Mouse (Mus musculus): ENCODE measurements at regions not wholly inside any gene's neighbourhood (a gene's known extent, or its start where the extent isn't known, plus 50 kb on each side); places are given as distances from the start of the nearest gene placed in this dataset.

- Histone ChIP-seq H3K36me3 (ENCODE audit: control insufficient read depth, insufficient read depth, low read length) (no peaks in the 10 kb centered on the region), H3K27me3 (ENCODE audit: control insufficient read depth, insufficient read depth, low read length) (peaks cover 6% of the 10 kb centered on the region), H3K4me3 (ENCODE audit: insufficient read depth, low read depth, low read length) (no peak overlapping the region), H3K27ac (replicated peaks; ENCODE audit: insufficient read depth, low read depth, low read length) (no peak overlapping the region), H3K79me2 (ENCODE audit: control insufficient read depth, insufficient read depth, low read length) (no peaks in the 10 kb centered on the region), H3K9ac (ENCODE audit: low read depth, low read length) (no peak overlapping the region), H3K4me1 (ENCODE audit: control insufficient read depth, insufficient read depth, low read length) (no peaks in the 10 kb centered on the region)
- WGBS = 83% methylated on average over 1 of the region's 1 CpGs
- TF ChIP-seq CTCF (IDR thresholded peaks at IDR 0.05; ENCODE audit: low read depth, low read length) = no peak
- TF ChIP-seq POLR2A (IDR thresholded peaks at IDR 0.05; ENCODE audit: extremely low read depth, insufficient read depth, low read length) = no peak
- no peak for DNase-seq (ENCODE audit: extremely low read depth, low read depth, low spot score)
Measured at GRCm38 (mm10) chr3:119503471-119503972, 280.7 kb downstream of the Ptbp2 start.

- Histone ChIP-seq H3K79me2 (ENCODE audit: control insufficient read depth, insufficient read depth, low read length) (no peaks in the 10 kb centered on the region), H3K27ac (replicated peaks; ENCODE audit: insufficient read depth, low read depth, low read length) (no peak overlapping the region), H3K4me1 (ENCODE audit: control insufficient read depth, insufficient read depth, low read length) (no peaks in the 10 kb centered on the region), H3K27me3 (ENCODE audit: control insufficient read depth, insufficient read depth, low read length) (no peaks in the 10 kb centered on the region; the same call in 1 of the 2 replicates), H3K9ac (ENCODE audit: low read depth, low read length) (no peak overlapping the region), H3K4me3 (ENCODE audit: insufficient read depth, low read depth, low read length) (no peak overlapping the region), H3K36me3 (ENCODE audit: control insufficient read depth, insufficient read depth, low read length) (no peaks in the 10 kb centered on the region)
- TF ChIP-seq CTCF (IDR thresholded peaks at IDR 0.05; ENCODE audit: low read depth, low read length) (no peak), POLR2A (IDR thresholded peaks at IDR 0.05; ENCODE audit: extremely low read depth, insufficient read depth, low read length) (no peak)
- 80% methylated on average over 20 of the region's 20 CpGs for WGBS
- DNase-seq (ENCODE audit: extremely low read depth, low read depth, low spot score) = no peak
Measured at GRCm38 (mm10) chr3:119498711-119499110, 285.6 kb downstream of the Ptbp2 start.

GRCm38 (mm10) chr3:119497880-119498279, 286.4 kb downstream of the Ptbp2 start:
- Histone ChIP-seq H3K4me3 (ENCODE audit: insufficient read depth, low read depth, low read length) (no peak overlapping the region), H3K4me1 (ENCODE audit: control insufficient read depth, insufficient read depth, low read length) (no peaks in the 10 kb centered on the region), H3K9ac (ENCODE audit: low read depth, low read length) (no peak overlapping the region), H3K79me2 (ENCODE audit: control insufficient read depth, insufficient read depth, low read length) (no peaks in the 10 kb centered on the region), H3K27me3 (ENCODE audit: control insufficient read depth, insufficient read depth, low read length) (no peaks in the 10 kb centered on the region; the same call in 1 of the 2 replicates), H3K27ac (replicated peaks; ENCODE audit: insufficient read depth, low read depth, low read length) (no peak overlapping the region), H3K36me3 (ENCODE audit: control insufficient read depth, insufficient read depth, low read length) (no peaks in the 10 kb centered on the region)
- whole genome bisulfite sequencing = 76% methylated on average over 7 of the region's 7 CpGs
- TF ChIP-seq CTCF (IDR thresholded peaks at IDR 0.05; ENCODE audit: low read depth, low read length) (no peak), POLR2A (IDR thresholded peaks at IDR 0.05; ENCODE audit: extremely low read depth, insufficient read depth, low read length) (no peak)
- DNase-seq (ENCODE audit: extremely low read depth, low read depth, low spot score) = no peak

GRCm38 (mm10) chr3:119494580-119494979, 289.7 kb downstream of the Ptbp2 start:
- Histone ChIP-seq H3K4me1 (ENCODE audit: control insufficient read depth, insufficient read depth, low read length) (no peaks in the 10 kb centered on the region), H3K79me2 (ENCODE audit: control insufficient read depth, insufficient read depth, low read length) (no peaks in the 10 kb centered on the region), H3K4me3 (ENCODE audit: insufficient read depth, low read depth, low read length) (no peak overlapping the region), H3K27me3 (ENCODE audit: control insufficient read depth, insufficient read depth, low read length) (no peaks in the 10 kb centered on the region; the same call in 1 of the 2 replicates), H3K36me3 (ENCODE audit: control insufficient read depth, insufficient read depth, low read length) (no peaks in the 10 kb centered on the region), H3K27ac (replicated peaks; ENCODE audit: insufficient read depth, low read depth, low read length) (no peak overlapping the region), H3K9ac (ENCODE audit: low read depth, low read length) (no peak overlapping the region)
- TF ChIP-seq POLR2A (IDR thresholded peaks at IDR 0.05; ENCODE audit: extremely low read depth, insufficient read depth, low read length) (no peak), CTCF (IDR thresholded peaks at IDR 0.05; ENCODE audit: low read depth, low read length) (no peak)
- no peak for DNase-seq (ENCODE audit: extremely low read depth, low read depth, low spot score)
- 96% methylated on average over 5 of the region's 5 CpGs for WGBS

- Histone ChIP-seq H3K27me3 (ENCODE audit: control insufficient read depth, insufficient read depth, low read length) (no peaks in the 10 kb centered on the region; the same call in 1 of the 2 replicates), H3K36me3 (ENCODE audit: control insufficient read depth, insufficient read depth, low read length) (no peaks in the 10 kb centered on the region), H3K27ac (replicated peaks; ENCODE audit: insufficient read depth, low read depth, low read length) (no peak overlapping the region), H3K4me1 (ENCODE audit: control insufficient read depth, insufficient read depth, low read length) (no peaks in the 10 kb centered on the region), H3K9ac (ENCODE audit: low read depth, low read length) (no peak overlapping the region), H3K4me3 (ENCODE audit: insufficient read depth, low read depth, low read length) (no peak overlapping the region), H3K79me2 (ENCODE audit: control insufficient read depth, insufficient read depth, low read length) (no peaks in the 10 kb centered on the region)
- TF ChIP-seq CTCF (IDR thresholded peaks at IDR 0.05; ENCODE audit: low read depth, low read length) (no peak), POLR2A (IDR thresholded peaks at IDR 0.05; ENCODE audit: extremely low read depth, insufficient read depth, low read length) (no peak)
- no peak for DNase-seq (ENCODE audit: extremely low read depth, low read depth, low spot score)
- 87% methylated on average over 1 of the region's 1 CpGs for WGBS
Measured at GRCm38 (mm10) chr3:119492627-119493026, 291.6 kb downstream of the Ptbp2 start.

GRCm38 (mm10) chr3:119489336-119489735, 294.9 kb downstream of the Ptbp2 start:
- no peak overlapping the region for H3K27ac ChIP-seq (replicated peaks; ENCODE audit: insufficient read depth, low read depth, low read length)
- no peak overlapping the region for H3K9ac ChIP-seq (ENCODE audit: low read depth, low read length)
- no peak overlapping the region for H3K4me3 ChIP-seq (ENCODE audit: insufficient read depth, low read depth, low read length)
- no peaks in the 10 kb centered on the region; the same call in 1 of the 2 replicates for H3K27me3 ChIP-seq (ENCODE audit: control insufficient read depth, insufficient read depth, low read length)
- H3K4me1 ChIP-seq (ENCODE audit: control insufficient read depth, insufficient read depth, low read length) = no peaks in the 10 kb centered on the region
- TF ChIP-seq CTCF (IDR thresholded peaks at IDR 0.05; ENCODE audit: low read depth, low read length) = no peak
- TF ChIP-seq POLR2A (IDR thresholded peaks at IDR 0.05; ENCODE audit: extremely low read depth, insufficient read depth, low read length) = no peak
- H3K79me2 ChIP-seq (ENCODE audit: control insufficient read depth, insufficient read depth, low read length) = no peaks in the 10 kb centered on the region
- no peak for DNase-seq (ENCODE audit: extremely low read depth, low read depth, low spot score)
- H3K36me3 ChIP-seq (ENCODE audit: control insufficient read depth, insufficient read depth, low read length) = no peaks in the 10 kb centered on the region
